Mouse (Mus musculus): ENCODE measurements at regions not wholly inside any gene's neighbourhood (a gene's known extent, or its start where the extent isn't known, plus 50 kb on each side); places are given as distances from the start of the nearest gene placed in this dataset.

DNA sequence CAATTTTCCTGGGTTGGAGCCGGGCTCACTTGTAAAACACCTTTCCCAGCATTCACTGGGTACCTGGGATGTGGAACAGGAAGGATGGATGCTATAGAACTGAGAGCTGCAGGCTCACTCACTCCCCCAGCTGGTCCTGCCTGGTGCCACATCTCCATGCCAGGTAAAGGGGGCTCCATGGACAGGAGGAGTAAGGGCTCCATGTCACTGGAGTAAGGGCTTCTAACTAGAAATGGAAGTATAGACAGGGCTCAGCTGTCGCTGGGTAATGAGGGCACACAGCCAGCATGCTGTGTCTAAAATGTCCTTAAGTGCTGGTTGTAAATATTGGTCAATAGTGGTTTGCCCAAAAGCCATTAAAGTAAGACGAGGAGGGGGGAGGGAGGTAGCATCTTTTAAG is 99.4 kb upstream of the Gpr12 start:
- in situ Hi-C loops (cut with MseI, MboI), result no loop called here

DNA sequence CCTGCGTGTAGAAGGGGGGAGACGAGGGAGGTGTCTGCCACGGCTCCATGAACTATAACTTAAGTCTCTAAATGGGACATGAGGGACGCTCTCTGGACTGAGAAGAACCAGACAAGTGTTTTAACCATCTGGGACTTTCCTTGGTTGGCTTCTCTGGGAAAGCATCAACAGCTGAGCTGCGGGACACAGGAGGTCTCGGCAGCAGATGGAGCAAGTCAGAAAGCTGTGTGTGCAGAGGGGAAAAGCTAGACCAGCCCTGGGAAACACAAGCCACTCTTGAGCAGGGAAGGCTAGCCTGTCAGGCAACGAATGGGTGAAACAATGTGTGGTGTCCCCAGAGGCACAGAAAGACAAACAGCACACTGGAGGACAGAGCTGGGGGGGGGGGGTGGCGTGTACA is 98.5 kb upstream of the Gpr12 start:
- in situ Hi-C loops (cut with MseI, MboI), result no loop called here

DNA sequence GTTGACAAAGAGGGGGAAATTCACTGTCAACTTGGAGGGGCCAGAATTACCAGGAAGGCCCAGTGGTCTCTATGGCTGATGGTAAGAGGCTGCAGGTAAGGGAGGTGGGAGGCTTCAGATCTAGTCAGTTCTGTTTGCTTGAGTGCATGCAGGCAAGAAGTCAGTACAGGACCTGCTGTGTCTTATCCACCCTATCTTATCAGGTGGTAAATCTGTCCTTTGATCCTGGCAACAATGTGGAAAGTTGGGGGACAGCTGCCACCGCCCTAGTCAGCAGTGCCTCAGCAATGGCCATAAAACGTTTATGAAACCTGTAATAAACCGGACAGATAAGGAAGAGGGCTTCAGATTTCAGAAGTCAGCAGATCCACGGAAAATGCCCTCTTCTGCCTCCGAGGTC is 97.9 kb upstream of the Gpr12 start:
- in situ Hi-C loops (cut with MseI, MboI), result no loop called here

DNA sequence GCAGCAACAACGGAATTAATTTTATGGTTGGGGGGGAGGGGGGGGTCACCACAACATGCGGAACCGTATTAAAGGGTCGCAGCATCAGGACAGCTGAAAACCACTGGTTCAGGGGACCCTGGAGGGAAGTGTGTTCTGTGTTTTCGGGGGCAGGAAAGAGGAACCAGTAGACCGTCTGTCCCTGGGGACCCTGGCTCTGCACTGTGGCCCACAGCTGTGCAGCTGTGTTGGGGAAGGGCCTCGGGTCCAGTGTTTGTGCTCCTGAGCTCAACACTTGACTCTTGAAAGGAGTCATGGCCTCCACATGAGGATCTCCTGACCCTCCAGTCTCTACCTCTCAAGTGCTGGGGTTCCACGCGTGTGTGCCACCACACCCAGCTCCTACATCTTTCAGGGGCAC is 96.5 kb upstream of the Gpr12 start:
- in situ Hi-C loops (cut with MseI, MboI), result no loop called here

DNA sequence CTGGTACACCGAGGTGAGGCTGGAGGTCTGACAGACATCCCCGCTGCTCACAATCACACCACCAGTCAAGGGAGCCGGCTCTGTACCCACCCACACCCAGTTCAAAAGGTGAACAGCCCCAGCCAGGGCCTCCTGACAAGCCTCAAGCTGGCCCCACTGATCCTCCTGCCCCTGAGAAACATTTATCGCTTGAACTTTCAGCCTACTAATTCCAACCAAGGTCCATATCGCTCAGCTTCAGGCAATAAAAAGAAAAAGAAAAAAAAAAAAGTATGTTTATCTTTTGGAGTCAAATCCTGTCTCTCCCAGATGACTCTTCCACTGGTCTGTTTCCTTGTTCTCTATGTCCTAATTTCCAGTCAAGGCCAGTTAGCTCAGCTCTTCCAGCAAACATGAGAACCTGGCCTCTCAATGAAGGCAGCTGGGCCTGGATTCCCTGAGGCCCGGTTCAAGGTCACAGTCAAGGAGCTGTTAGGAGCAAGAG is 94.2 kb upstream of the Gpr12 start:
- in situ Hi-C loops (cut with MseI, MboI), result loop anchor here in 1 of 2 experiments (10.0 kb wide), 1 partner anchor 216 kb away; no protein-coding TSS in a partner anchor

DNA sequence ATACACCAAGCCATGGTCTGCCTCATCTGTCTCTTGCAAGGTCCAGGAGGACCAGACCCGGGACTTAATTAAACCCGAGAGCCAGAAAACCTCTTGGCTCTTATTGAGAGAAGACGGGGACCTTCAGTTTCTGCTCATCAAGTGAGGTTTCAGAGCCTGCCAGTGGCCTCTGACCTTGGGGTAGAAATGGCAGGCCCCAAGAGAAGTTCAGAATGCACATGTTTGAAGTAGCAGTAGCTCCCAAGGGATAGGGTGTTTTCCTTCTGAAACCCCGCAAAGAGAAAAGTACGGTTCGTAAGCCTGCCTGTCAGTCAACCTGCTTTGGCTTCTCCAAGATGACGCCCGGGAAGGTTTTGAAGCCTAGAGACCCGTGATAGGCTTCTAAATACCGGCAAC is 93.7 kb upstream of the Gpr12 start:
- in situ Hi-C loops (cut with MseI, MboI), result loop anchor here in 1 of 2 experiments (10.0 kb wide), 1 partner anchor 216 kb away; no protein-coding TSS in a partner anchor

DNA sequence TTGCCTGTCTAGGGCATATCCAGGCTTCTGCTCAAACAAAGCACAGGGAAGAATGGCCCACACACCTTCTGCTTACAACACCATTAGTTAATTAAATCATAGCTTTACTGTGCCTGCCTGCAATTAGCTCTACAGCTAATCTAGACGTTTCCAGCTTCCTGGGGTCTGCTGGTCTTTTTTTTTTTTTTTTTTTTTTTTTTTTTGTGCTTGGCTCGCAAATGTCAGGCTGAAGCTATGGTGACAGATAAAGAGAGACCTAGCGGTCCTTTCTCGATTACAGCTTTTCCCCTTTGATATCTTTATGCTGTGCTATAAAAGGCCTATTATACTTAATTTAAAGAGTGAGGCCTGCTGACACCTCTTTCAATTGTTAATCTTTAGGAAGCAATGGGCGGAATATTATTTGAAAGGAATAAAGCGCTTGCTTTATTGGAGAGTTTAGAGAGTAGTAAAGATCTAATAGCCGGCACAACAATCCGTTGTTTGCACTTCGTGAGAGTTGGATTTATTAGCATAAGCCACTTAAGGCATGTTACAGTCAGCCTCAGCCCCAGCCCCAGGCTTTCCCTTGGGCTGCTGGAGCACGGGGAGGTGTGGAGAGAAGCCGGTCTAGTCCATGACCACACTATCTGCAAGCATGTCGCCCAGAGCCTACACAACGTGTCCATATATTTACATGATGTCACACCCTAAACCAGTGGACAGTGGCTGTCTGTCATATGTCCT is 93.2 kb upstream of the Gpr12 start:
- in situ Hi-C loops (cut with MseI, MboI), result loop anchor here in 1 of 2 experiments (10.0 kb wide), 1 partner anchor 217 kb away; no protein-coding TSS in a partner anchor

DNA sequence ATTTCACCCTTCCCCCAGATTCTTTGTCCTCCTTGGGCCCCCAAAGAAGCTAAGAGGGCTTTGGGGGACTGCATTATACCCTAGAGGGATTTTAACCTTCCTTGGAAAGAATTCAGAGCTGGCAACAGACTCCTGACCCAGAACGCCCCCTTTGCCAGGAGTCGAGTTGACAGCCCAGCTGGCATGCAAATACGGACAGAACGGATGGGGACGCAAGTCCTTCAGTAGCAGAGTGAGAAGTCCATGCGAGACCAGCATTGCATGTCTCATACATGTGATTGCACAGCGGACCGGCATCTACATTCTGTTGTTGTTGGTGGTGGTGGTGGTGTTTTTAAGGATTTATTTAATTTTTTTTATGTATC is 92.1 kb upstream of the Gpr12 start:
- in situ Hi-C loops (cut with MseI, MboI), result loop anchor here in 1 of 2 experiments (10.0 kb wide), 1 partner anchor 218 kb away; no protein-coding TSS in a partner anchor

DNA sequence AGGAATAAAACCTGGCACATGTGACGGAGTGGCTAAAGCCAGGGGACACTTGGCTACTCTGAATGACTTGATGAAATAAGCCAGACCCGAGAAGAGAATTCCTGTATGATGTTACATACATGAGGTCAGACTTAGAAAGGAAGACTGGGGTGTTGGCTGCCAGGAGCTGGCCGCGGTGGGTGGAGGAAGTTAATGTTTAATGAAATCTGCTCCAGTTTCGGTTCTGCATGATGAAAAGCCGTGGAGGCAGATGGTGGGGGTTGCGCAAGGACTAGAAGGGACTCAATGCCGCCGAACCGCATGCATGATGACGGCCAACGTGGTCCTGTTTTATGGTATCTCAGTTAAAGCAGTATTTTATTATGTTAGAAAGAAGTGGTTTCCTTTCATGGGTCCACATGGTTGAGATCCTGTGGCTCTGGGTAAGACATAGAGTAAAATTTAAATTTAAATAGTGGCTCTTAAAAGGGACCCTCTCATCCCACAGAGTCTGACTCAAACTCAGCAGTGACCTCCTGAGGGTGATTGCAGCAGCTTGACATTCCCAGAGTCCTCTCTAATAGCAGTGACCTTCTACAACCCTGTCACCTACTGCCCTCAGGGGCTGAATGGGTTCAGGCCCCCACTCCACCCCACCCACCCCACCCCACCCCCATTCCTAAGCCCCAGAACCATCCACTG is 91.6 kb upstream of the Gpr12 start:
- in situ Hi-C loops (cut with MseI, MboI), result loop anchor here in 1 of 2 experiments (10.0 kb wide), 1 partner anchor 218 kb away; no protein-coding TSS in a partner anchor

DNA sequence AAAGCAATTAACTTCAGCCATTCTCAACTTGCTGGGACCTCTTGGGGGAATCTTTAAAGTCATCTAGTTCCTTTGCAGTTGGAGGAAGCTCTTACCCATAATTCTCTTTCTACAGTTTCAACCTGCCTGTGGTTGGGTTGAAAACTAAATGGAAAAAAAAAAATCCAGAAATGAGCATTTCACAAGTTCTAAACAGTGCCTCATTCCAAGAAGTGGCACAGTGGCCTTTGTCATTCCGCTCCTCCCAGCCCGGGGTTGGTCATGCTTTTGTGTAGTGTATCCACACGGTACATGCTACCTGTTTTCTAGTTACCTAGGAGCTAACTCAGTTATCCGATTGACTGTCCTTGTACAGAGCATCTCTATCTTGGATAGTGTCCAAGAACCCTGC is 90.8 kb upstream of the Gpr12 start:
- in situ Hi-C loops (cut with MseI, MboI), result loop anchor here in 1 of 2 experiments (10.0 kb wide), 1 partner anchor 219 kb away; no protein-coding TSS in a partner anchor

DNA sequence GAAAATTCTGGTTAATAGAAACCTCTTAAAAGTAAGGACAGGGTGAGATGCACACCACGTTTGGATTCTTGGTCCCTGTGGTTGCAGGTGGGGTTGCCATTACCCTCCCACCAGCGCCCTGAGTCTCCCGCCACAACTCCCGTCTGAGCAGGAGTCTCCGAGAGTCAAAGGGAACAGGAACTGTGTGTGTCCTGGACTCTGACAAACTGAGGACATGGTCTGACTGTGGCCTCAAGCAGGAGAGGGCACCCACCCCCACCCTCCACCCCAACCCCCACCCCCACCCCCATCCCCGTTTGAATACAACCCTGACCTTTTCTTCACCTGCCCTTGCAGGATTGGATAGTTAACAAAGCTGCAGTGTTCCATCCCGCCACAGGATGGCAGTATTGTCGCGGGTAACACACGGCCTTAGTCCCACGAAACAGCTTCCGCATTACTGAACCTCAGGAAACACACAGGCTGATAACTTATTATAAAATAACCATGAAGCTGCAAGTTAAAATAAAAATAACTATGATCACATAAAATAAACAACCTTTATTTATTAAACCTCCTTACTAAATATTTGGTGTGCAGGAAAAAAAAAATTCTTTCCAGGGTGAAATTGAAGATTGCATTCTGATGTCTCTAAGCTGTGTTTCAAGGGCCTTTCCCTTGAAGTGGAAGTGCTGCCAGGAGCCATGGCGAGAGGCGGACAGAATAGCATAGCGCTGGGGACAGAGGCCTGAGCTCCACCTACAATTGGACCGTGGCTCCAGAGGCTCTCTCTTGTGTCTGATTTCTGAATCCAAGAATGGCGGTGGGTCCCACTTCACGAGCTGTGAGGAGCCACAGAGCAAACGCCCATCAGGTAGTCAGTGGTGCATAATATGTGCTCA is 90.2 kb upstream of the Gpr12 start:
- in situ Hi-C loops (cut with MseI, MboI), result loop anchor here in 1 of 2 experiments (10.0 kb wide), 1 partner anchor 220 kb away; no protein-coding TSS in a partner anchor

DNA sequence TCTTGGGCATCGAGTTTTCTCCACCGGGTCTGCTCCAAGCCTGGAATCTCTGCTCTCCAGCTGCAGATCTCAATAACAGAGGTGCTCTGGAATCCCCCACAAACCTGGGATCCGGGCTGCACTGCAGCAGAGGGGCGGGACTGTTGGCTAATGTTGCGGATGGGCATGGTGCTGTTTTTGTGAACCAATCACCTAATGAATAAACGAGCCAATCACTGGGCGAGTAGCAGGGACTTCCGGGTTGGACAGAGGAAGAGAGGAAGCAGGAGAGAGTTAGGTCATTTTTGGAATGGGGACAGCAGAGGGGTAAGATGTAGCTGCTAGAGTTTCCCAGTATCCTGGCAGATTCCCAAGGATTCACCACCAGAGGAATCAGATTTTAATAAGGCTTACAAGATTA is 76.7 kb upstream of the Gpr12 start:
- in situ Hi-C loops (cut with MseI, MboI), result loop anchor here in 1 of 2 experiments (10.0 kb wide), 1 partner anchor 87 kb away; no protein-coding TSS in a partner anchor

DNA sequence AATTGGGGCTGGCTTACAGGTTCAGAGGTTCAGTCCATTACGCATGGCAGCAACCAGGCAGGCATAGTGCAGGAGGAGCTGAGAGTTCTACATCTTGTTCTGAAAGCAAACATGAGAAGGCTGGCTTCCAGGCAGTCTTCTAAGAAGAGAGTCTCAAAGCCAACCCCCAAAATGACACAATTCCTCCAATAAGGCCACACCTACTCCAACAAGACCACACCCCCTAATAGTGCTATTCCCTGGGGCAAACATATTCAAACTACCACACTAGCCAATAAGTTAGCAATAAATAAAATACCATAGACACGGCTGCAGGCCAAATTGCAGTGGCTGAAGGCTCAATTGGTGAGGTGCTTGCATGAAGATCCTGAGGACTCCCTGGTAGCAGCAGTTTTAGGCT is 72.2 kb upstream of the Gpr12 start:
- in situ Hi-C loops (cut with MseI, MboI), result loop anchor here in 1 of 2 experiments (10.0 kb wide), 1 partner anchor 72 kb away; the partner anchor contains the start of gene Gpr12

DNA sequence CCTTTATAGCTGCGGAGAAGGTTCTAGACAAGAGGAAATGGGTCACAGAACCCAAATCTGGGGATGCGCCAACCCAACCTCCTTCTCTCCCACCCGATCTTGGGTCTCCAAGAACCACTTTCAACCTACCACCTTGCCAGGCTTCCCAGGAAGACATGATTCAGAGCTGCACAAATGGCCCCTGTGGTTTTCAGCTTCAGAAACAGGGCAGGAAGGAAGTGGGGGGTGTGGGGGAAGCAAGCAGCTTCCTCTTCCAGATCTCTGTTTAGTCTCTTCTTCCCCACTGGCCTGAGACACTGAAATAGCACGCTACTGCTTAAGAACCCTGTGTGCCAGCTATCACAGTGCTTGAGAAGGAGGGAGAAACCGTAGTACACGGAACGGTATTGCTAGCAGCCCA is 70.4 kb upstream of the Gpr12 start:
- in situ Hi-C loops (cut with MseI, MboI), result loop anchor here in 1 of 2 experiments (10.0 kb wide), 1 partner anchor 71 kb away; the partner anchor contains the start of gene Gpr12

DNA sequence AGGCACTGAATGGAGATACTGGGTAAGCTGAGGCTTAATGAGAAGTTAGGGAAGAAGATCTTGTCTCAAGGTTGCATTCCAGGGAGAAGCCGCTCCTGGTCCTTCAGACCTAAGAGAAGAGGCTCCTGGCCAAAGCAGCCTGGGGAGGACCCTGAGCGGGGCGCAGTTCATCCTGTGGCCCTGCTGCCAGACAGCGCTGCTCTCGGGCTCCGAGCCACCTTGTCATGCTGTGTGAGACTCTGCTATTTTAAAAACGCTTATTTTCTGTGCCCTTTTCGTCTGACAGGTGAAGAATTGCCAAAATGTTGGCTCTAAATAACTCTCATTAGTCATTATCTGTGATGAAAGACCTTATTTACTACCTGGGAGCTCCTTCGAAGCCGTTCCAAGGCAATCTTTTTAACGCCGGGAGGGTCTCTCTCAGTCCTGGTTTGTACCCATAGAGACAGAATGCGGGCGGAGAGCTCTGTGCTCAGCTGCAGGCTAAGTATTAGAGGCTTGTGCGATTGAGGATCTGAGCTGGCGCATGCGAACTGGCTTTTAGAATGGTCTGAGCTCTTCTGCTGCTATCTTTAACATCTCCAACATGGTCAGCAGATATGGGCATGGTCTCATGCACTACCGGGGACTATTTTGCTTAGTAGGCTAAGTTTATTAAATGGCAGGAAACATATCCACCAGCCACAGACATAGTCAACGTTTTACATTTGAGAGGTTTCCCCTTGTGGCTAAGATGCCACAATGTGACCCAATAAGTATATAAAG is 68.8 kb upstream of the Gpr12 start:
- in situ Hi-C loops (cut with MseI, MboI), result loop anchor here in 1 of 2 experiments (10.0 kb wide), 1 partner anchor 69 kb away; the partner anchor contains the start of gene Gpr12

DNA sequence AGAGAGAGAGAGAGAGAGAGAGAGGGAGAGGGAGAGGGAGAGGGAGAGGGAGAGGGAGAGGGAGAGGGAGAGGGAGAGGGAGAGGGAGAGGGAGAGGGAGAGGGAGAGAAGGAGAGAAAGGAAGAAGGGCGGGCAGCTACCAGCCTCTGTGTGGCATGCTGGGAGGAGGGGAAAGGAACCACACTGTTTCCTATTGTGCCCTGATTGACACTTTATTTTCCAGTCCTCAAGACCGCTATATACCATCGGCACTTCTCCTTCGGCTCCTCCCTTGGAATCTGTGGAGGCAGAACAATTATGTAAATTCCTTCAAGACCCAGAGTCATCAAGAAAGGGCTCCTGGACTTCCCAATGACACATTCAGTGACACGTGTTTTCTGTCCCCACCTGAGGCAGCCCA is 67.8 kb upstream of the Gpr12 start:
- in situ Hi-C loops (cut with MseI, MboI), result loop anchor here in 1 of 2 experiments (10.0 kb wide), 1 partner anchor 68 kb away; the partner anchor contains the start of gene Gpr12

DNA sequence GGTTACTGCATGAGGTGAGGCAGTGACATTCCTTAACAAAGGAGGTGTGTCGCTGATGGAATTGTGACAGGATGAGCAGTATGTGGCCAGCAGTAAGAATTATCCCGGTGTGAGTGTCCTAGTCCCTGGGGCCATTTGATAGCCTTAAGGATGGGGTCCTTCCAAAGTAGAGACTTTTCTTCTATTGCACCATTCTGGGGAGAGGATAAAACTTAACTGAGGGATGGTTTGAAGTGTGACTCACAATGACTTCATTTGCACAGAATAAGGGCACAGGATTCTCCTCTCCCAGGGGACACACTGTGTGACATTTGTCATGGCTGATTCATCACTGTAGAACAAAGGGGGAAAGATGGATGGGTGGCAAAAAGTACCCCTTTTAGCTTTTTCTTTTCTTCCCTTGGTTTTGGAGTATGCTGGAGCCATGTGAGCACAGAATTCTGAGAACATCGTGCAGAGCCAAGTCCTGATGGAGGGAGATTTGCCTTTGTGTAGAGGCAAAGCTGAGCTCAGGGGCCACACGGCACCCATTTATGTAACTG is 63.6 kb upstream of the Gpr12 start:
- in situ Hi-C loops (cut with MseI, MboI), result no loop called here

DNA sequence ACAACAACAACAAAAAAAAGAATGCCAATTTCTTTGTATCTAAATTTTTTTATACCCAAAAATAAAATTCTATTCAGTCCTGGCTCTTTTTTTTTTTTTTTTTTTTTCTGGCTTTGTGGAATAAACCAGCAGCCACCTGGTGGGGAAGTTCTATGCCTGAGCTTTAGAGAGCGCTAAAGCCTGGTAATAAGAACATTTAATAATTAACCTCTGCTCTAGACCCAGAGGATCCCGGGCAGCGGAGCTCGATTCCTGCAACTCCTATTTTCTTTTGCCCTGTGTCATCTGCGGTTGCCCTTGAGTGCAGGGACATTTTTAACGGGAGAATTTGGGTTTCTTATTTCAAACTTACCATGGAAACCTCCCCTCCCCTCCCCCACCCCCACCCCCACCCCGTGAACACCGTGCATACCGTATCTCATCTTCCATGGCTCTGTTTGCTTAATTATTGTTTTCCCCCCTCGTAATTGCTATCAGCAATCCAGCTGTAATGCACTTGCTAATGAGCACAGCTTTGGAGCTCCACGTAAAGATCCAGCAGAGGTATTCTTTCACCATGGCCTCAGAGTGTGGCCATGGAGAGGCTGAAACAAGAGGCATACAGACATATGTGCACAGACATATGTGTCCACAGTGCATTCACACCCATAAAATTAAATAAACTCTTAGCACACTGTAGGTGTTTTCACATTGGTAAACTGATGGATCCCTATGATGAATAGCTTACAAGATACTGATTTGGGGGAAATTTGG is 62.8 kb upstream of the Gpr12 start:
- in situ Hi-C loops (cut with MseI, MboI), result no loop called here

DNA sequence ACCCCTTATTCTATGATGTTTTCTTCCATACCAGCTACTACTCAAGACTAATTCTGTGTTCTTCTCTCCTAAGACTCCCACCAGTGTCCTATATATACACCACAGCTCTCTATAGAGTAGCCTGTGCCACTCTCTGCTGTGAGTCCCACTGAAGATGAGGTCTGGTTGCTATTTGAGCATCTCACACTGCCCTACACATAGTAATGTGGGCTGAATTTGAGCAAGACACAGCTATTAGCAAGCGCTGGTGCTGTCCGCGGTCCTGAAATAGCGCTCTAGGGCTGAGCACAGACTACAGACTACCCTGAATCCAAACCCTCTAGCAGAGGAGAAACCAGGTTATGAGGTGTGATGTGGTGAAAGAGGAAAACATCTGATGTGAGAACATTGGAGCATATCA is 59.5 kb upstream of the Gpr12 start:
- in situ Hi-C loops (cut with MseI, MboI), result no loop called here
